Mouse (Mus musculus) midbrain, embryonic 14.5 days (tissue): ENCODE results near the gene Vmn2r29. TPM values are rescaled to one million over a fixed set of nuclear protein-coding genes. Genes with fewer than 3 reads are reported as not detected.
"Not testable (repeated sequence)": the region's sequence is repeated elsewhere in the genome, so short reads cannot be mapped to it uniquely, and the experiment has no call there.

Source experiments
- ATAC-seq: fragments of 200-750 bp; cut with Nextera tagmentation; 2 replicates; pipeline ENCODE4 v1.8.0; 2017; ENCODE audit warnings: moderate number of reproducible peaks, moderate library complexity; ENCODE audit not compliant: low FRiP score, low TSS enrichment
- DNase-seq: peaks from one replicate; pipeline ENCODE4 v3.0.0-alpha.2; 2015
- H3K27ac ChIP-seq: fragments of 300-500 bp; sonication (generic); replicated peaks from 2 replicates; pipeline ENCODE4 v1.5.1; 2014; ENCODE audit warnings: mild to moderate bottlenecking, low read depth, low read length, moderate library complexity
- H3K27me3 ChIP-seq: fragments of 300-500 bp; sonication (generic); 2 replicates; pipeline ENCODE4 v1.6.1; 2014; ENCODE audit warnings: low read length, control low read depth, mixed read lengths; ENCODE audit not compliant: control insufficient read depth, insufficient read depth
- H3K36me3 ChIP-seq: fragments of 300-500 bp; sonication (generic); 2 replicates; pipeline ENCODE4 v1.6.1; 2014; ENCODE audit warnings: low read length, control low read depth; ENCODE audit not compliant: control insufficient read depth, insufficient read depth
- H3K4me1 ChIP-seq: fragments of 300-500 bp; sonication (generic); 2 replicates; pipeline ENCODE4 v1.6.1; 2014; ENCODE audit warnings: mild to moderate bottlenecking, antibody characterized with exemption, low read length, control low read depth; ENCODE audit not compliant: control insufficient read depth, insufficient read depth
- H3K4me2 ChIP-seq: fragments of 300-500 bp; sonication (generic); 2 replicates; pipeline ENCODE4 v1.6.1; 2014; ENCODE audit warnings: mild to moderate bottlenecking, low read length, moderate library complexity
- H3K4me3 ChIP-seq: fragments of 300-500 bp; sonication (generic); replicated peaks from 2 replicates; pipeline ENCODE4 v1.5.1; 2014; ENCODE audit warnings: low read depth, low read length
- H3K9ac ChIP-seq: fragments of 300-500 bp; sonication (generic); replicated peaks from 2 replicates; pipeline ENCODE4 v1.6.1; 2014; ENCODE audit warnings: mild to moderate bottlenecking, low read length, moderate library complexity
- H3K9me3 ChIP-seq: fragments of 300-500 bp; sonication (generic); 2 replicates; pipeline ENCODE4 v1.6.1; 2016; ENCODE audit warnings: low read length, control low read depth, mixed read lengths; ENCODE audit not compliant: control insufficient read depth
- WGBS: fragments of 180-500 bp; shearing (Covaris S2); extraction: QIAGEN DNeasy Blood & Tissue Kit; methylation state at CpG from one replicate; pipeline ENCODE4 v1.1.7; 2014; 5-methylcytosine and 5-hydroxymethylcytosine counted together
- polyA plus RNA-seq: library from polyadenylated mRNA; unstranded; fragments of >200 nt; fragmentation: Nextera tagmentation; extraction: Ambion mirVana; gene quantifications from 2 replicates; pipeline ENCODE4 v1.2.1, GENCODE M21; 2014

The Vmn2r29 gene
- polyA plus RNA-seq = 0.73 and 1.0 TPM in 2 replicates

DNA sequence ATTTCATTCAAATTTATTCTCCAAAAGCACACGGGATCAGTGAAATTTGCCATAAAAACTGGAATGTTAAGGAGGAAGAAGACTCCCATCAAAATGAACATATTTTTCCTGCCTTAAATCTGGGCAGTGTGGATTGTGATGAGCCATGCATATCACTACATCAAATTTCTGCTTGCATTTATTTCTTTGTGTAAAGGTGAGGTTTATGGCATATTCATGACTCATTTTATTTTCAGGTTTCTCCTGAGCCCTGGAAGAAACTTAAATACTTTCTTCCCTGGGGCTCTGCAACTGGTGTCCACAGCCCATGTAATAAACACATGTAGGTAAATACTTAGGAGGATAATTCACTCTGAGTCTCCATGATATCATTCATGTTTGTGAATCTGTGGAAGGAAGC, at the start of gene Vmn2r29:
Vmn2r29 (minus strand) TSS at position 101 of the 400 bp plus-strand sequence.
- not testable (repeated sequence) for DNase-seq, H3K9ac ChIP-seq, H3K27me3 ChIP-seq, H3K9me3 ChIP-seq, H3K27ac ChIP-seq, H3K4me2 ChIP-seq, ATAC-seq, H3K4me1 ChIP-seq, H3K36me3 ChIP-seq, H3K4me3 ChIP-seq
- no CpG with 5 or more reads among the region's 1 CpGs for WGBS

DNA sequence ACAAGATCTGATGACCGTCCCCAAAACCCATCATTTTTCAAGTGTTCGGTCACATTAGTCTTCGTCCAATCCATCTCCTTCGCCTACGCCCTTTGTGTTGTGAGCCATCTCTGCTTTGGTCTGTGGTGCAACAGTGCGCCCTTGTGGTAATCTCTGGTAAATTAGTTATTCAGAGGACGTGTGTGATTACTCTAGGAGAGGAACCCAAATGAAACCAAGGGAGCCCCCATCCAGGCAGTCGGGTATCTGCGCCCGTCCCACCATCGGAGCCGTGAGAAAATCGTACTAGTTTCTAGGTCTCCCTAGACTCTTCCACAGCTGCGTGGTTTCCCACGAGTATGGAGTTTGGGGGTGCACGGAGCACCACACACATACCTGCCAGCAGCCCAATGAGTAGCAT, 48.5 kb upstream of the Vmn2r29 start:
- no peak overlapping the region for H3K27ac ChIP-seq
- H3K4me2 ChIP-seq = no peak overlapping the region
- peaks cover 53% of the 10 kb centered on the region for H3K36me3 ChIP-seq
- H3K27me3 ChIP-seq = no peaks in the 10 kb centered on the region
- 81% methylated on average over 16 of the region's 16 CpGs for WGBS
- H3K4me3 ChIP-seq = no peak overlapping the region
- ATAC-seq = no peak
- H3K4me1 ChIP-seq = no peaks in the 10 kb centered on the region
- H3K9ac ChIP-seq = no peak overlapping the region
- peak; percentile 65 for DNase-seq
- no peaks in the 10 kb centered on the region for H3K9me3 ChIP-seq

DNA sequence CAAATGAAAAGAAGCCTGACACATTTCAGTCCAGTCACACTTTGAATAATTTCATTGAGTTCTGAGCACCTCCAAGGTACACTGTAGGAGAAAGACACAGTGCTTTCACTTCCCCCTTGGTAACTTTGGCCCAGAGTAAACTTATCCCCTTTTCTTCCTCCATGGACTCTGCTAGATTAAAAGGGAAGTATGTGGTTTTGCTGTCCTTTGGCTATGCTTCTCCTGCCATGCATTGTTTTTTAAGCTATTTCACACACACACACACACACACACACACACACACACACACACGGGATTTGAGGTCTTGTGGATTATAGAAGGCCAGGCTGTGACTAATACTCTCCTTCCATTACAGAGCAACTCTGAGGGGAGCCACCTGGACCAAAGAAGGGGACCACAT, 34.3 kb upstream of the Vmn2r29 start:
- Histone ChIP-seq H3K27ac (no peak overlapping the region), H3K27me3 (no peaks in the 10 kb centered on the region), H3K9ac (no peak overlapping the region), H3K9me3 (peaks cover 3% of the 10 kb centered on the region; the same call in 1 of the 2 replicates), H3K36me3 (peaks cover 33% of the 10 kb centered on the region), H3K4me3 (no peak overlapping the region), H3K4me1 (no peaks in the 10 kb centered on the region), H3K4me2 (no peak overlapping the region)
- ATAC-seq (no peak), DNase-seq (no peak)
- 65% methylated on average over 1 of the region's 1 CpGs for WGBS

DNA sequence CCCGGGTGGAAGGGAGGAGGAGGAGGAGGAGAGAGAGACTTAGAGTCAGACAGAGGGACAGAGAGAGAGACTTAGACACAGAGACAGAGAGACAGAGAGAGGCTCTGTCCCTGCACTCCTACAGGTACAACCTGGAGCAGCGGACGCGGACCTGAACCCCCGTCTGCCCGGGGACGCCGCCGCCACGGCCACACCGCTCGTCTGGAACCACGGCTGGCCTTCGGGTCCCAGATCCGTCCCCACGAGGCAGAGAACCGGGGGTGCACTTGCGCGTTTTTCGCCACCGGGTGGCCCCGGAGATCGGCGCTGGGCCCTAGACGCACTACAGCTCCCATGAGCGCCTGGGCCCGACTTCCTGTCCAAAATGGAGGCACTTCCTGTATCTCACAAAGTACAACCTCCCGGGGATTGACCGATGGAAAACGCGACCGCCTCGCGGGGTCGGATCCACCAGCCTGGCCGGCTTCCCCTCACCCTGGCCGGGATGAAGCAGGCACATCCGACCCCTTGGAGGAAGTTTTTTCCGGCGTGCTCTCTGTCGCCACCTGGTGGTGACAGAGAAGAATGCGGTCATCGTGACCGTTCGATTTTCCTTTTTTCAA, 30.9 kb upstream of the Vmn2r29 start, which contains the start of gene Gm45844:
Gm45844 (minus strand) TSS at position 324 of the 602 bp plus-strand sequence.
- peak within 1 kb of the TSS; percentile 46 for H3K4me2 ChIP-seq
- peak; percentile 85 for DNase-seq
- H3K27ac ChIP-seq = peak within 1 kb of the TSS; percentile 68
- not testable (repeated sequence) for H3K9me3 ChIP-seq, H3K36me3 ChIP-seq, H3K4me1 ChIP-seq, H3K27me3 ChIP-seq
- WGBS = 31% methylated on average over 45 of the region's 45 CpGs
- H3K9ac ChIP-seq = peak within 1 kb of the TSS; percentile 43; the same call in 1 of the 2 replicates
- ATAC-seq = peak; percentile 99
- peak within 1 kb of the TSS; percentile 34 for H3K4me3 ChIP-seq

DNA sequence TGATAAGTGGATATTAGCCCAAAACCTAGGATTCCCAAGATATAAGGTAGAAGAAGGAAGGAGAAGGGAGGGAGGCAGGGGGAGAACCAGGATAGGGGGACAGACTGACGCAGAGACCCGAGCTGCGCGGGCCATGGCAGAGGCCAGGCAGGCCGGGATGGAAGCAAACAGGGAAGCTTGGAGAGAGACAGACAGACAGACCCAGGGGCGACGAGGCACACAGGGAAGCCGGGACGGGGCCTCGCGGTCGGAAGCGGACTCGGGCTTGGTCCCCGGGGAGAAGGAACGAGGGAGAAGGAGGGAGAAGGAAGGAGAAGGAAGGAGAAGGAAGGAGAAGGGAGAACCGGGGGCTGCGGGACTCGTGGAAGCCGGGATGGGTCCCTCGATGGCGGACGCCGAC, 30.4 kb upstream of the Vmn2r29 start:
- not testable (repeated sequence) for H3K4me1 ChIP-seq, H3K36me3 ChIP-seq, H3K27me3 ChIP-seq, ATAC-seq, H3K9me3 ChIP-seq
- H3K9ac ChIP-seq = peak overlapping the region; percentile 43; the same call in 1 of the 2 replicates
- peak; percentile 69 for DNase-seq
- 50% methylated on average over 24 of the region's 24 CpGs for WGBS
- peak overlapping the region; percentile 46 for H3K4me2 ChIP-seq
- H3K4me3 ChIP-seq = peak overlapping the region; percentile 34
- H3K27ac ChIP-seq = peak overlapping the region; percentile 68

DNA sequence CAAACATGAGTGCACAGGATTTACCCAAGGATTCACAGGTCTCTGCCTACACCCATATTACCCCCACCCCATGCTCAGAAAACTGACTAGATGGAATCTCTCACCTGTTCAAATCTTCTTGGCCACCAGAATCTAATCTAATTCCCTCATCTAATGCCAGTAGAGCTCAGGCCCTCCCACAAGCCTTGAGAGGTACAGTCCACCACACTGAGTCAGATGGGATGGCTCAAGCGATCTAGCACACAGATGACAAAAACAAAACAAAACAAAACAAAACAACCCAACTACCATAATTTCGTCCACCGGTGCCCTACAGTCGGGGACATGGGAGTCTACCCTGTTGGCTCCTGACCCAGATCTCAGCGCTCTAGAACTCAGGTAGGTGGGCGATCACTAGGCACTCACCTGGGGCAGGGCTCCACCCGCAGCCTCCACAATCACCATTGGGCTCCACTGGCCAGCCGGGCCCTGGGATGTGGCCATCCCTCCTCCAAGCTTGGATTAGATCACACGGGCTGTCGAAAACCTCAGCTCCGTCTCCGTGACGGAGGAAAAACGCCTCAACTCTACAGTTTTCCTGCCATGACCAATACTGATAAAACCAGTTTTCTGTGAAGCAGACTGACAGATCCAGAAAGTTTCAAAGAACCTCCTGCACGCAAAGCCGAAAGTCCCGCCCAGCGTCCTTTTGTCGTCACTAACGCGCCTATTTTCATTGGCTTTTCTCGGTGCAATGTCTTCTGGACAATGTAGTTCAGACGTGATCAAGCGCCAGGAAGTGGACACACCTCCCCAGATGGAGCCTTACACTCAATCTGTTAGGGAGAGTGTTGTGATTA, 37.6 kb downstream of the Vmn2r29 start, which contains the start of gene Zfp772:
Zfp772 (minus strand) TSS at position 686 of the 839 bp plus-strand sequence.
- Histone ChIP-seq H3K9ac (peak within 1 kb of the TSS; percentile 34; the same call in 1 of the 2 replicates), H3K4me2 (peak within 1 kb of the TSS; percentile 56), H3K4me3 (peak within 1 kb of the TSS; percentile 42), H3K36me3 (peaks cover 13% of the 10 kb centered on the region; the same call in 1 of the 2 replicates)
- not testable (repeated sequence) for ATAC-seq, H3K4me1 ChIP-seq, H3K27ac ChIP-seq, H3K27me3 ChIP-seq, H3K9me3 ChIP-seq
- DNase-seq = peak; percentile 62
- under 1% methylated on average over 24 of the region's 24 CpGs for WGBS

DNA sequence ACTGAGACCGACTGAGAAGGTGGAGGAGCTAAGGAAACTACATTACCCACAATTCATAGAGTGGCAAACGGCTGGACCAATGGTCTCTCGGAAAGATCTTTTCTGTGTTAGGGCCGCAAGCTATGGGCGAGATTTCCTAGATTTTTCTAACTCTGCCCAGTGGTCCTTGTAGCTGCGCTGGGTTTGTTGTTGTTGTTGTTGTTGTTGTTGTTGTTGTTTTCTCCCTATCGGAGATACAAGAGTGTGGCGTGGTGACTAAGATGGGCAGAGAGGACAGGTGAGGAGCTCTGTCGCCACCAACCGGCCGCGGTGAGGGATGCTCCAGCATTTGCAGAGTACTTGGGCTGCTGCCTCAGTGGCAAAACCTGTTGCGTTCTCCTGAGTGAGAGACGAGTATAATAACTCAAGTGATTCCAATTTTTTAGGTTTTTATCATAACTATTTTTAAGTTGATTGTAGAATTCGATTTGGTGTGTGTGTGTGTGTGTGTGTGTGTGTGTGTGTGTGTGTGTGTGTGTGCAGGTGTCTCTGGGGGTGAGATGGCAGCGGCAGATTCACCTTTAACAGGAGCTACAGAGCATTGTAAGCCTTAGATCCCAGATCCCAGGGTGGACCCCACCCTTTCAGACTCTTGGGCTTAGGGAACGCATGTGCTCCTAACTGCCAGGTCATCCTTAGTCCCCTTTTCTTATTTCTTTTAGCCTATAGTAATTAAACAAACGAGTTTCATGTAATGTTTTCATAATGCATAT, 58.8 kb downstream of the Vmn2r29 start:
- no peaks in the 10 kb centered on the region for H3K27me3 ChIP-seq
- no peak overlapping the region; the same call in 1 of the 2 replicates for H3K9ac ChIP-seq
- peak overlapping the region; percentile 40 for H3K4me2 ChIP-seq
- H3K4me1 ChIP-seq = no peaks in the 10 kb centered on the region
- ATAC-seq (peak; percentile 95), DNase-seq (peak; percentile 86)
- WGBS = 11% methylated on average over 18 of the region's 18 CpGs
- H3K36me3 ChIP-seq = peaks cover 2% of the 10 kb centered on the region; the same call in 1 of the 2 replicates
- no peak overlapping the region for H3K27ac ChIP-seq
- peak overlapping the region; percentile 43 for H3K4me3 ChIP-seq
- H3K9me3 ChIP-seq = no peaks in the 10 kb centered on the region

DNA sequence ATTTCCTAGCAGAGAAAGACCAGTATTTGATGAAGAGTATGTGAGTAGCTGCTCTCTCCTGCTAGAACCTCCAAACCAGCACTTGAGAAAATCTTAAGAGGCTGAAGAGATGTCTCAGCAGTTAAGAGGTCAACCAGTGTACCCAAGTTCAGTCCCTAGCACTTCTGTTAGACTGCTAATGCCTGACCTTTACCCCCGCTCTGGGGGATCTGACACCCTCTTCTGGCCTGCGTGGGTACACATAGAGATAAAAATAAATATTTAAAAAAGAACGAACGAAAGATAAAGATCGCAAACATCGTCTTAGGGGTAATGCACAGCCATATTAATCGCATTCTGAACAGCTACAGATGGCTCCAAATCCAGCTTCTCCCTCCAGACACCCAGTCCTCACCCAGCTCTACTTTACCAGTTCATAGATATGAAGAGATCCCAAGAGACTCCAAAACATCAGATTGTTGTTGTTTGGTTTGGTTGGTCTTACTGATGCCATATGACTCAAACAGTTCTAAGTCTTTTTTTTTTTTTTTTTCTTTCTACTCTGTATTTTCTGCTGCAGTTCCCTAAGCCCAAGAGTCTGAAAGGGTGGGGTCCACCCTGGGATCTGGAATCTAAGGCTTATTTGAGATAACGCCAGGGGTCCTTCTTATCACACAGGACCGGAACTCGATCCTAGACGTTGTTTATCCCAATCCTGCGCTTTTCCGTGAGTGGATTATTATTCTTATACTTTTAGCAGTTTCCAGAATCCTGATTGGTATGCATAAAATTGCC, 59.5 kb downstream of the Vmn2r29 start:
- H3K9ac ChIP-seq = no peak overlapping the region; the same call in 1 of the 2 replicates
- ATAC-seq = peak; percentile 73
- WGBS = 39% methylated on average over 13 of the region's 13 CpGs

More for the DNA sequence above, 59.5 kb downstream of the Vmn2r29 start:
- no peaks in the 10 kb centered on the region for H3K4me1 ChIP-seq
- no peaks in the 10 kb centered on the region for H3K27me3 ChIP-seq
- H3K9me3 ChIP-seq = no peaks in the 10 kb centered on the region
- no peak for DNase-seq
- peak overlapping the region; percentile 43 for H3K4me3 ChIP-seq
- H3K36me3 ChIP-seq = peaks cover 9% of the 10 kb centered on the region
- H3K4me2 ChIP-seq = peak overlapping the region; percentile 40
- no peak overlapping the region for H3K27ac ChIP-seq
